Mouse (Mus musculus) thymus, adult 2 months (tissue): ENCODE data around the gene Tnk1. TPM values are rescaled to one million over a fixed set of nuclear protein-coding genes. Genes with fewer than 3 reads are reported as not detected.
"Not testable (repeated sequence)": the region's sequence is repeated elsewhere in the genome, so short reads cannot be mapped to it uniquely, and the experiment has no call there.

Experiments
- DNase-seq: peaks from one replicate; pipeline ENCODE4 v3.0.0; 2021
- H3K27ac ChIP-seq: fragments of 200-500 bp; 2 replicates; pipeline ENCODE4 v1.5.1; 2012; ENCODE audit warnings: low read length, control low read depth; ENCODE audit not compliant: control insufficient read depth, insufficient read depth
- H3K27me3 ChIP-seq: fragments of 200-500 bp; 2 replicates; pipeline ENCODE4 v1.6.1; 2012; ENCODE audit warnings: mild to moderate bottlenecking, low read length, moderate library complexity, mixed read lengths; ENCODE audit not compliant: control insufficient read depth, insufficient read depth
- H3K36me3 ChIP-seq: fragments of 200-500 bp; 2 replicates; pipeline ENCODE4 v1.6.1; 2012; ENCODE audit warnings: mild to moderate bottlenecking, low read length, moderate library complexity; ENCODE audit not compliant: control insufficient read depth, insufficient read depth
- H3K4me1 ChIP-seq: fragments of 200-500 bp; replicated peaks from 2 replicates; pipeline ENCODE4 v1.6.1; 2012; ENCODE audit warnings: low read length; ENCODE audit not compliant: control insufficient read depth, insufficient read depth
- H3K4me3 ChIP-seq: fragments of 200-500 bp; 2 replicates; pipeline ENCODE4 v1.5.1; 2012; ENCODE audit warnings: mild to moderate bottlenecking, low read length, control low read depth, moderate library complexity; ENCODE audit not compliant: control insufficient read depth, insufficient read depth
- CTCF ChIP-seq: fragments of 200-500 bp; IDR thresholded peaks from 2 replicates; pipeline ENCODE4 v1.5.1; 2012; ENCODE audit warnings: mild to moderate bottlenecking, control low read depth, low read length, moderate library complexity, borderline replicate concordance; ENCODE audit not compliant: control insufficient read depth, poor library complexity, insufficient read depth; ENCODE audit errors: extremely low read depth
- POLR2A ChIP-seq: fragments of 200-500 bp; IDR thresholded peaks from 2 replicates; pipeline ENCODE4 v1.6.1; 2012; ENCODE audit warnings: mild to moderate bottlenecking, low read length, control low read depth, moderate library complexity; ENCODE audit not compliant: control insufficient read depth, poor library complexity, insufficient read depth; ENCODE audit errors: extremely low read depth
- WGBS: fragments of 180-500 bp; shearing (Covaris S2); methylation state at CpG from one replicate; pipeline ENCODE4 v1.1.7; 2018; 5-methylcytosine and 5-hydroxymethylcytosine counted together
- polyA plus RNA-seq: library from polyadenylated mRNA; depleted of rRNA; stranded (reverse); fragments of >200 nt; gene quantifications from 2 replicates; pipeline ENCODE4 v1.2.3, GENCODE M21; 2012

Tnk1 gene
- polyA plus RNA-seq, 1 experiment = 3.1 TPM

GRCm38 (mm10) chr11:69871822-69872221, 13.3 kb upstream of the Tnk1 start:
- 86% methylated on average over 7 of the region's 7 CpGs for WGBS
- no peak for DNase-seq
- Histone ChIP-seq H3K36me3 (no peaks in the 10 kb centered on the region), H3K4me1 (no peaks in the 10 kb centered on the region), H3K27ac (no peak overlapping the region), H3K4me3 (no peak overlapping the region), H3K27me3 (no peaks in the 10 kb centered on the region)
- TF ChIP-seq CTCF = no peak
- no peak for TF ChIP-seq POLR2A

- H3K27ac ChIP-seq = no peak overlapping the region
- 99% methylated on average over 2 of the region's 2 CpGs for whole genome bisulfite sequencing
- TF ChIP-seq POLR2A = no peak
- TF ChIP-seq CTCF = no peak
- H3K27me3 ChIP-seq = no peaks in the 10 kb centered on the region
- H3K4me1 ChIP-seq = no peaks in the 10 kb centered on the region
- H3K4me3 ChIP-seq = no peak overlapping the region
- DNase-seq = no peak
- no peaks in the 10 kb centered on the region for H3K36me3 ChIP-seq
Measured at GRCm38 (mm10) chr11:69870289-69871069, 11.9 kb upstream of the Tnk1 start.

- no peak for DNase-seq
- Histone ChIP-seq H3K36me3 (no peaks in the 10 kb centered on the region), H3K27ac (no peak overlapping the region), H3K27me3 (no peaks in the 10 kb centered on the region), H3K4me3 (no peak overlapping the region), H3K4me1 (no peaks in the 10 kb centered on the region)
- no peak for TF ChIP-seq POLR2A
- TF ChIP-seq CTCF = no peak
- WGBS = 90% methylated on average over 9 of the region's 9 CpGs
Measured at GRCm38 (mm10) chr11:69867335-69867734, 8.8 kb upstream of the Tnk1 start.

GRCm38 (mm10) chr11:69865561-69865960, 7.0 kb upstream of the Tnk1 start:
- WGBS = 96% methylated on average over 9 of the region's 9 CpGs
- Histone ChIP-seq H3K36me3 (no peaks in the 10 kb centered on the region), H3K4me1 (no peaks in the 10 kb centered on the region), H3K27ac (no peak overlapping the region), H3K27me3 (no peaks in the 10 kb centered on the region), H3K4me3 (no peak overlapping the region)
- TF ChIP-seq CTCF = no peak
- TF ChIP-seq POLR2A = no peak
- no peak for DNase-seq

- TF ChIP-seq CTCF (no peak), POLR2A (no peak)
- no peaks in the 10 kb centered on the region for H3K36me3 ChIP-seq
- H3K27ac ChIP-seq = no peak overlapping the region
- H3K4me3 ChIP-seq = no peak overlapping the region
- WGBS = 53% methylated on average over 8 of the region's 8 CpGs
- H3K4me1 ChIP-seq = no peaks in the 10 kb centered on the region
- no peak for DNase-seq
- H3K27me3 ChIP-seq = no peaks in the 10 kb centered on the region
Measured at GRCm38 (mm10) chr11:69864138-69864860, 5.8 kb upstream of the Tnk1 start.

- WGBS = 85% methylated on average over 3 of the region's 3 CpGs
- H3K36me3 ChIP-seq, DNase-seq, H3K27ac ChIP-seq, H3K4me1 ChIP-seq, H3K4me3 ChIP-seq, H3K27me3 ChIP-seq: not testable (repeated sequence)
Measured at GRCm38 (mm10) chr11:69863729-69864128, 5.2 kb upstream of the Tnk1 start.
